Mouse (Mus musculus): ENCODE results near the gene 2900026A02Rik. TPM values are rescaled to one million over a fixed set of nuclear protein-coding genes. Genes with fewer than 3 reads are reported as not detected.
A peak's percentile ranks its signal among the peaks of the same experiment; 100 is the strongest.

The 2900026A02Rik gene
- total RNA-seq (2014; rRNA removed) = 8.0 and 15.4 TPM in 2 replicates
- polyA plus RNA-seq (2012; rRNA removed) = 29.2 and 35.8 TPM in 2 replicates

DNA sequence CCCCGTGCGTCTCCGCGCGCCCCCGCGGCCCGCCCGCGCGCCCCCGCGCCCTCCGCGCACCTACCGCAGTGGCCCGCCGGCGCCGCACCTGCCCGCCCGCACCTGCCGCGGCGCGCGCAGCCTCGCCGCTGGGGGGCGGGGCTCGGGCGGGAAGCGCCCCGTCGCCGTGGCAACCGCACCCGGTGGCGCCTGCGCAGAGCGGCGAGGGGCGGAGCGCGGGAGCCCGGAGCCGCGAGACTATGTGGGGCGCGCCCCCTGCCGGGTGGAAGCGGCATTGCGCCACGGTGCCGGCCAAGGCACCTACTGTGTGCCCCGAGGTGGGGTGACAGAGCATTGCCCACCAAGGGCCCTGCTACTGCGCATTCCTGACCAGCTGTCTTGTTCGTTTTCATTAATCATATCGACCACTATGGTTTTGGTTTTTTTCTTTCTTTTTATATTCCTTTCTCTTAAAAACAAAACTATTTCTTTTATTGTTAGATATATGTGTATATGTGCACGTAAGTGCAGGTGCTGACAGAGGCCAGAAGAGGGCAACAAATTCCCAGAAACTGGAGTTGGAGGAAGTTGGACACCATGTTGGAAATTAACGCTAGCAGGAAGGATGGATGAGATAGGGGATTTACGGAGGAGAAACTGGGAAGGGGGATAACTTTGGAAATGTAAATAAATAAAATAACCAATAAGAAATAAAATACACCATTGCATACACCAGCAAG, at the start of gene 2900026A02Rik:
TSS of gene 2900026A02Rik (minus strand) at position 90 of the 719 bp plus-strand sequence.
- no peaks in the 10 kb centered on the region for H3K27me3 ChIP-seq (ENCODE audit: control insufficient read depth, insufficient read depth, low read length)
- H3K27ac ChIP-seq (replicated peaks; ENCODE audit: insufficient read depth, low read depth, low read length) = peak within 1 kb of the TSS; percentile 96
- TF ChIP-seq POLR2A (IDR thresholded peaks at IDR 0.05; ENCODE audit: extremely low read depth, insufficient read depth, low read length) (no peak), CTCF (IDR thresholded peaks at IDR 0.05; ENCODE audit: low read depth, low read length) (peak; percentile 87)
- H3K4me1 ChIP-seq (ENCODE audit: control insufficient read depth, insufficient read depth, low read length) = peaks cover 29% of the 10 kb centered on the region
- peak within 1 kb of the TSS; percentile 82 for H3K9ac ChIP-seq (ENCODE audit: low read depth, low read length)
- WGBS = 16% methylated on average over 60 of the region's 62 CpGs
- H3K36me3 ChIP-seq (ENCODE audit: control insufficient read depth, insufficient read depth, low read length) = no peaks in the 10 kb centered on the region
- no peaks in the 10 kb centered on the region for H3K79me2 ChIP-seq (ENCODE audit: control insufficient read depth, insufficient read depth, low read length)
- peak within 1 kb of the TSS; percentile 76 for H3K4me3 ChIP-seq (ENCODE audit: insufficient read depth, low read depth, low read length)
- DNase-seq (ENCODE audit: extremely low read depth, low read depth, low spot score) = no peak

DNA sequence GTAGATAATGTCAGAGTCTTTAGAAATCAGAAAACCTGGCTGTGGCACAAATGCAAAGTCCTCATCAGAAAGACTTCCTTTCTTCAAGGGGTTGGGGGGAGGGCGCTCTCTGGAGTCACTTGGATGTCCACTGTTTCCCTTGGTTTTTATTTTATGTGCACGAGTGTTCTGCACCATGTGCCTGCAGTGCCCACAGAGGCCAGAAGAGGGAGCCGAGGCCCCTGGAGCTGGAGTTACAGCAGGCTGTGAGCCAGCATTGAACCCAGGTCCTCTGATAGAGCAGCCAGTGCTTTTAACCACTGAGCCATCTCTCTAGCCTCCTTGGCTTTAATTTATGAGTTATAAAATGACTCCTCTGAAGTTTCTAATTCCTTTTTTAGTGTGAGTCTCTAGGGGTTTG, 49.0 kb upstream of the 2900026A02Rik start:
- WGBS = 89% methylated on average over 3 of the region's 3 CpGs
- Histone ChIP-seq H3K27ac (replicated peaks; ENCODE audit: insufficient read depth, low read depth, low read length) (no peak overlapping the region), H3K4me3 (ENCODE audit: insufficient read depth, low read depth, low read length) (no peak overlapping the region), H3K9ac (ENCODE audit: low read depth, low read length) (no peak overlapping the region), H3K79me2 (ENCODE audit: control insufficient read depth, insufficient read depth, low read length) (no peaks in the 10 kb centered on the region), H3K36me3 (ENCODE audit: control insufficient read depth, insufficient read depth, low read length) (no peaks in the 10 kb centered on the region), H3K27me3 (ENCODE audit: control insufficient read depth, insufficient read depth, low read length) (no peaks in the 10 kb centered on the region), H3K4me1 (ENCODE audit: control insufficient read depth, insufficient read depth, low read length) (no peaks in the 10 kb centered on the region)
- no peak for DNase-seq (ENCODE audit: extremely low read depth, low read depth, low spot score)
- no peak for TF ChIP-seq POLR2A (IDR thresholded peaks at IDR 0.05; ENCODE audit: extremely low read depth, insufficient read depth, low read length)
- TF ChIP-seq CTCF (IDR thresholded peaks at IDR 0.05; ENCODE audit: low read depth, low read length) = peak; percentile 34; the same call in 1 of the 2 replicates

- H3K9ac ChIP-seq (ENCODE audit: low read depth, low read length) = no peak overlapping the region
- H3K4me1 ChIP-seq (ENCODE audit: control insufficient read depth, insufficient read depth, low read length) = no peaks in the 10 kb centered on the region
- H3K27ac ChIP-seq (replicated peaks; ENCODE audit: insufficient read depth, low read depth, low read length) = no peak overlapping the region
- no peaks in the 10 kb centered on the region for H3K79me2 ChIP-seq (ENCODE audit: control insufficient read depth, insufficient read depth, low read length)
- TF ChIP-seq CTCF (IDR thresholded peaks at IDR 0.05; ENCODE audit: low read depth, low read length) = no peak
- no peak for TF ChIP-seq POLR2A (IDR thresholded peaks at IDR 0.05; ENCODE audit: extremely low read depth, insufficient read depth, low read length)
- no peak overlapping the region for H3K4me3 ChIP-seq (ENCODE audit: insufficient read depth, low read depth, low read length)
- H3K36me3 ChIP-seq (ENCODE audit: control insufficient read depth, insufficient read depth, low read length) = no peaks in the 10 kb centered on the region
- DNase-seq (ENCODE audit: extremely low read depth, low read depth, low spot score) = no peak
- no peaks in the 10 kb centered on the region for H3K27me3 ChIP-seq (ENCODE audit: control insufficient read depth, insufficient read depth, low read length)
These were observed 47.2 kb upstream of the 2900026A02Rik start for GRCm38 (mm10) chr5:113268246-113268645.

DNA sequence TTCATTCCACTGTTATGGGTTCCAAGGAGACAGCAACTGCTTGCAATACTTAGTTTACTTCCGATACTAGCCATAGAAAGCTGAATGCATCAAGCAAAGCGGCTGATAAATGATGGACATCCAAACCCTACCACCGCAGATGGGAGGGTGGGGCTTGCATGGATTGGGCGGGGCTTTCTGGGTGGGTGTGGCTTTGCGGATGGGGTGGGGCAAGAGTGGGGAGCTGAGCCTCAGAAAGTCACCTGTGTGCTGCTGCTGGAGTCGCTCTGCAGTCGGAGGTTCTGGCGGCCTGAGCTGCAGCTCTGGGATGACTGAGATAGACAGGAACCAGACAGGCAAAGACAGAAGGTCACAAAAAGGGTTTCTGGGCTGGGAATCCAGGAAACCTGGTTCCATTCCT, 44.6 kb upstream of the 2900026A02Rik start:
- no peak overlapping the region for H3K4me3 ChIP-seq (ENCODE audit: insufficient read depth, low read depth, low read length)
- H3K4me1 ChIP-seq (ENCODE audit: control insufficient read depth, insufficient read depth, low read length) = no peaks in the 10 kb centered on the region
- no peak for DNase-seq (ENCODE audit: extremely low read depth, low read depth, low spot score)
- H3K9ac ChIP-seq (ENCODE audit: low read depth, low read length) = no peak overlapping the region
- WGBS = 92% methylated on average over 8 of the region's 8 CpGs
- TF ChIP-seq POLR2A (IDR thresholded peaks at IDR 0.05; ENCODE audit: extremely low read depth, insufficient read depth, low read length) (no peak), CTCF (IDR thresholded peaks at IDR 0.05; ENCODE audit: low read depth, low read length) (no peak)
- H3K27ac ChIP-seq (replicated peaks; ENCODE audit: insufficient read depth, low read depth, low read length) = no peak overlapping the region
- H3K79me2 ChIP-seq (ENCODE audit: control insufficient read depth, insufficient read depth, low read length) = no peaks in the 10 kb centered on the region
- H3K36me3 ChIP-seq (ENCODE audit: control insufficient read depth, insufficient read depth, low read length) = no peaks in the 10 kb centered on the region
- H3K27me3 ChIP-seq (ENCODE audit: control insufficient read depth, insufficient read depth, low read length) = no peaks in the 10 kb centered on the region

GRCm38 (mm10) chr5:113250806-113251205, 29.8 kb upstream of the 2900026A02Rik start:
- Histone ChIP-seq H3K79me2 (ENCODE audit: control insufficient read depth, insufficient read depth, low read length) (no peaks in the 10 kb centered on the region), H3K36me3 (ENCODE audit: control insufficient read depth, insufficient read depth, low read length) (no peaks in the 10 kb centered on the region), H3K27ac (replicated peaks; ENCODE audit: insufficient read depth, low read depth, low read length) (no peak overlapping the region), H3K4me3 (ENCODE audit: insufficient read depth, low read depth, low read length) (no peak overlapping the region), H3K4me1 (ENCODE audit: control insufficient read depth, insufficient read depth, low read length) (no peaks in the 10 kb centered on the region), H3K9ac (ENCODE audit: low read depth, low read length) (no peak overlapping the region), H3K27me3 (ENCODE audit: control insufficient read depth, insufficient read depth, low read length) (no peaks in the 10 kb centered on the region)
- TF ChIP-seq CTCF (IDR thresholded peaks at IDR 0.05; ENCODE audit: low read depth, low read length) (no peak), POLR2A (IDR thresholded peaks at IDR 0.05; ENCODE audit: extremely low read depth, insufficient read depth, low read length) (no peak)
- DNase-seq (ENCODE audit: extremely low read depth, low read depth, low spot score) = no peak
- 93% methylated on average over 11 of the region's 11 CpGs for WGBS

- no peak overlapping the region for H3K9ac ChIP-seq (ENCODE audit: low read depth, low read length)
These were observed 28.4 kb upstream of the 2900026A02Rik start for GRCm38 (mm10) chr5:113249263-113249930.

More at GRCm38 (mm10) chr5:113249263-113249930, 28.4 kb upstream of the 2900026A02Rik start:
- Histone ChIP-seq H3K4me3 (ENCODE audit: insufficient read depth, low read depth, low read length) (no peak overlapping the region), H3K4me1 (ENCODE audit: control insufficient read depth, insufficient read depth, low read length) (no peaks in the 10 kb centered on the region), H3K27ac (replicated peaks; ENCODE audit: insufficient read depth, low read depth, low read length) (no peak overlapping the region), H3K36me3 (ENCODE audit: control insufficient read depth, insufficient read depth, low read length) (no peaks in the 10 kb centered on the region), H3K79me2 (ENCODE audit: control insufficient read depth, insufficient read depth, low read length) (no peaks in the 10 kb centered on the region), H3K27me3 (ENCODE audit: control insufficient read depth, insufficient read depth, low read length) (no peaks in the 10 kb centered on the region)
- TF ChIP-seq CTCF (IDR thresholded peaks at IDR 0.05; ENCODE audit: low read depth, low read length) = no peak
- WGBS = 84% methylated on average over 8 of the region's 8 CpGs
- DNase-seq (ENCODE audit: extremely low read depth, low read depth, low spot score) = no peak
